Mouse (Mus musculus): Measurements from ENCODE around the gene Gm13696. TPM values are rescaled to one million over a fixed set of nuclear protein-coding genes. Genes with fewer than 3 reads are reported as not detected.

Gene Gm13696
- total RNA-seq (2023): 1 to 10 TPM in 1 of 2 experiments, under 1 TPM in 1; 0.98 to 1.7 TPM

GRCm38 (mm10) chr2:83972823-83973222 is at the start of gene Gm13696:
TSS of gene Gm13696 (plus strand) at chr2:83973123.

GRCm38 (mm10) chr2:83940931-83941361 is 32.0 kb upstream of the Gm13696 start, which contains the start of gene Zswim2:
TSS of gene Zswim2 (minus strand) at chr2:83941228.

GRCm38 (mm10) chr2:83955393-83955792 is 17.5 kb upstream of the Gm13696 start, which contains the start of gene Gm13698:
TSS of gene Gm13698 (plus strand) at chr2:83955693.

GRCm38 (mm10) chr2:83961203-83961602 is 11.7 kb upstream of the Gm13696 start, which contains the start of gene Gm13693:
TSS of gene Gm13693 (plus strand) at chr2:83961503.

GRCm38 (mm10) chr2:83967013-83967412 is 5.9 kb upstream of the Gm13696 start, which contains the start of gene Gm13695:
TSS of gene Gm13695 (plus strand) at chr2:83967313.

GRCm38 (mm10) chr2:83978633-83979032 is 5.7 kb downstream of the Gm13696 start, which contains the start of gene Gm13694:
TSS of gene Gm13694 (plus strand) at chr2:83978933.

GRCm38 (mm10) chr2:83984443-83984842 is 11.5 kb downstream of the Gm13696 start, which contains the start of gene Gm13697:
TSS of gene Gm13697 (plus strand) at chr2:83984743.

GRCm38 (mm10) chr2:83990253-83990652 is 17.3 kb downstream of the Gm13696 start, which contains the start of gene Gm13691:
TSS of gene Gm13691 (plus strand) at chr2:83990553.

Other genes with a start within 250 kb of the Gm13696 start
- 10 to 100 TPM; 35.2 to 38.3 TPM for gene Itgav, start 248.7 kb upstream of the Gm13696 start, total RNA-seq (2023)
- gene Fam171b, start 160.5 kb upstream of the Gm13696 start, total RNA-seq (2023): not detected
- not detected for gene Zswim2, start 31.9 kb upstream of the Gm13696 start, total RNA-seq (2023)
- gene Gm13698, start 17.4 kb upstream of the Gm13696 start, total RNA-seq (2023): 1 to 10 TPM in 1 of 2 experiments, under 1 TPM in 1; 0.98 to 1.7 TPM
- gene Gm13693, start 11.6 kb upstream of the Gm13696 start, total RNA-seq (2023): 1 to 10 TPM in 1 of 2 experiments, under 1 TPM in 1; 0.98 to 1.7 TPM
- under 1 TPM in 1 of 2 experiments, not detected in 1; 0.98 TPM for gene Gm13695, start 5.8 kb upstream of the Gm13696 start, total RNA-seq (2023)
- gene Gm13694, start 5.8 kb downstream of the Gm13696 start, total RNA-seq (2023): 1 to 10 TPM in 1 of 2 experiments, under 1 TPM in 1; 0.98 to 1.7 TPM
- gene Gm13697, start 11.6 kb downstream of the Gm13696 start, total RNA-seq (2023): 1 to 10 TPM in 1 of 2 experiments, under 1 TPM in 1; 0.98 to 1.7 TPM
- 1 to 10 TPM in 1 of 2 experiments, under 1 TPM in 1; 0.98 to 1.7 TPM for gene Gm13691, start 17.4 kb downstream of the Gm13696 start, total RNA-seq (2023)